Mouse (Mus musculus) midbrain, embryonic 16.5 days (tissue): ENCODE results near the gene Col25a1. TPM values are rescaled to one million over a fixed set of nuclear protein-coding genes. Genes with fewer than 3 reads are reported as not detected.

Experiments used
- ATAC-seq: fragments of 200-750 bp; cut with Nextera tagmentation; 2 replicates; pipeline ENCODE4 v1.8.0; 2017; ENCODE audit warnings: moderate TSS enrichment
- H3K27ac ChIP-seq: fragments of 300-500 bp; sonication (generic); 2 replicates; pipeline ENCODE4 v1.5.1; 2014; ENCODE audit warnings: mild to moderate bottlenecking, low read length, mixed read lengths
- H3K27me3 ChIP-seq: fragments of 300-500 bp; sonication (generic); 2 replicates; pipeline ENCODE4 v1.6.1; 2014; ENCODE audit warnings: low read depth, low read length, mixed read lengths; ENCODE audit not compliant: control insufficient read depth, insufficient read depth
- H3K36me3 ChIP-seq: fragments of 300-500 bp; sonication (generic); 2 replicates; pipeline ENCODE4 v1.6.1; 2014; ENCODE audit warnings: mild to moderate bottlenecking, low read length, moderate library complexity, mixed read lengths; ENCODE audit not compliant: control insufficient read depth, insufficient read depth
- H3K4me1 ChIP-seq: fragments of 300-500 bp; sonication (generic); 2 replicates; pipeline ENCODE4 v1.6.1; 2014; ENCODE audit warnings: mild to moderate bottlenecking, low read length, mixed read lengths; ENCODE audit not compliant: control insufficient read depth, insufficient read depth
- H3K4me2 ChIP-seq: fragments of 300-500 bp; sonication (generic); 2 replicates; pipeline ENCODE4 v1.6.1; 2014; ENCODE audit warnings: mild to moderate bottlenecking, low read length, mixed read lengths
- H3K4me3 ChIP-seq: fragments of 300-500 bp; sonication (generic); 2 replicates; pipeline ENCODE4 v1.5.1; 2014; ENCODE audit warnings: low read depth, mild to moderate bottlenecking, low read length, moderate library complexity, mixed read lengths
- H3K9ac ChIP-seq: fragments of 300-500 bp; sonication (generic); 2 replicates; pipeline ENCODE4 v1.6.1; 2014; ENCODE audit warnings: low read depth, low read length, mixed read lengths
- H3K9me3 ChIP-seq: fragments of 300-500 bp; sonication (generic); replicated peaks from 2 replicates; pipeline ENCODE4 v1.6.1; 2014; ENCODE audit warnings: mild to moderate bottlenecking, low read length, mixed read lengths; ENCODE audit not compliant: control insufficient read depth, poor library complexity, severe bottlenecking
- WGBS: fragments of 180-500 bp; shearing (Covaris S2); extraction: QIAGEN DNeasy Blood & Tissue Kit; methylation state at CpG from one replicate; pipeline ENCODE4 v1.1.7; 2014; 5-methylcytosine and 5-hydroxymethylcytosine counted together
- polyA plus RNA-seq: library from polyadenylated mRNA; unstranded; fragments of >200 nt; fragmentation: Nextera tagmentation; extraction: Ambion mirVana; gene quantifications from 2 replicates; pipeline ENCODE4 v1.2.1, GENCODE M21; 2015

The Col25a1 gene
- polyA plus RNA-seq, 1 experiment from 2014 or later, result 15.1 TPM

GRCm38 (mm10) chr3:130329833-130330555 is 198.7 kb downstream of the Col25a1 start:
- no peak for ATAC-seq
- H3K9ac ChIP-seq, result no peak overlapping the region

DNA sequence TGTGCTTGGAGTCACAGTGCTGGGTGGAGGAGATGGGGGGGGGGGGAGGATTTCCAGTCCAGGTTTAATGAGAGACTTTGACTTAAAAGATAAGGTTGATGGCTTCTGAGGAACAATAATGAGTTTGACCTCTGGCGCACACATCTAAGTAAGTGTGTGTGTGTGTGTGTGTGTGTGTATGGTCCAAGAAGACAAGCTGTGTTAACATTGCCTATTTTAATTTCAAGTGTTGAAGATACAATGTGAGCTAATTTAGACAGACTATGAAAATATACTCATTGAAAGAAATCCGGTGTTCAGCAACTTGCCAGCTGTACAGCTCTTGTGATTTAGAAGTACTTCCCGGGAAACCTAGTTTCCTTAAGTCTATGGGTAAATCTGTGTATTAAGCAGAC is 199.3 kb downstream of the Col25a1 start:
- no peak overlapping the region for H3K27ac ChIP-seq
- no peaks in the 10 kb centered on the region for H3K27me3 ChIP-seq
- no peak for ATAC-seq
- no peak overlapping the region for H3K9ac ChIP-seq
- no peaks in the 10 kb centered on the region for H3K9me3 ChIP-seq
- no peaks in the 10 kb centered on the region for H3K4me1 ChIP-seq
- H3K4me2 ChIP-seq, result no peak overlapping the region
- H3K4me3 ChIP-seq, result no peak overlapping the region
- 92% methylated on average over 3 of the region's 3 CpGs for WGBS
- H3K36me3 ChIP-seq, result no peaks in the 10 kb centered on the region

More at GRCm38 (mm10) chr3:130329833-130330555, 198.7 kb downstream of the Col25a1 start:
- WGBS, result 95% methylated on average over 9 of the region's 9 CpGs
- Histone ChIP-seq H3K4me1 (no peaks in the 10 kb centered on the region), H3K36me3 (no peaks in the 10 kb centered on the region), H3K27ac (no peak overlapping the region), H3K27me3 (no peaks in the 10 kb centered on the region), H3K4me2 (no peak overlapping the region), H3K4me3 (no peak overlapping the region), H3K9me3 (no peaks in the 10 kb centered on the region)

DNA sequence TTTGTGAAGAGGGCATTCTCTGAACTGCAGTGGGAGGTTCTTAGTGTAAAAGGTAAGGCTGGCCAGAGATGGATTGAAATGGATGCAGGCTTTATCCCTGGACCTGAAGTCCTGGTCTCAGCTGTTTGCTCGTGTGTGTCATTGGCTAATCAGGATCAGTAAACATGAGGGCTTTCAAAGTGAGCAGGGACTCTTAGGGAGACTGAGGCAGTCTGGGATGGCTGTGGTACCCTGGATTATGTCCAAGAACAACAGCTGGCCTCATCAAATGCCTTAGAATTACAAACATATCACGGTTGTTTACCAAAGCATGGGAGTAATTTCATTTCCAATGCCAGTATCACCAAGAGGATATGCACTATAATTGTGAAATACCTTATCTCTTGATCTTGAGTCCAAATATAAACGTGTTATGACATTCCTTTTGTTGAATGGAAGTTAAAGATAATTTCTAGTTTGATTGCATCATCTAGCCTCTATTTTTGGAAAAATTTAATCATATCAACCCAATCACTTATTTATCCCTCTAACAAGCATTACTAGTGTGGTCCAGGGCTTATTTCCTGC is 201.1 kb downstream of the Col25a1 start:
- Histone ChIP-seq H3K4me2 (no peak overlapping the region), H3K36me3 (no peaks in the 10 kb centered on the region), H3K27me3 (no peaks in the 10 kb centered on the region), H3K4me3 (no peak overlapping the region), H3K9ac (no peak overlapping the region), H3K27ac (no peak overlapping the region), H3K4me1 (peaks cover 2% of the 10 kb centered on the region; the same call in 1 of the 2 replicates), H3K9me3 (no peaks in the 10 kb centered on the region)
- ATAC-seq, result no peak
- WGBS, result 54% methylated on average over 3 of the region's 3 CpGs

GRCm38 (mm10) chr3:130337857-130338256 is 206.6 kb downstream of the Col25a1 start:
- no peaks in the 10 kb centered on the region for H3K27me3 ChIP-seq
- peaks cover 5% of the 10 kb centered on the region for H3K4me1 ChIP-seq
- no peak overlapping the region; the same call in 1 of the 2 replicates for H3K27ac ChIP-seq
- 0 out of 2 replicates have a peak overlapping the region, but pooled peaks have one; percentile 25 for H3K9ac ChIP-seq
- 32% methylated on average over 13 of the region's 13 CpGs for WGBS
- H3K4me3 ChIP-seq, result peak overlapping the region; percentile 21
- ATAC-seq, result peak; percentile 88
- H3K4me2 ChIP-seq, result peak overlapping the region; percentile 41
- no peaks in the 10 kb centered on the region for H3K9me3 ChIP-seq
- H3K36me3 ChIP-seq, result no peaks in the 10 kb centered on the region

- Histone ChIP-seq H3K27ac (no peak overlapping the region), H3K9ac (no peak overlapping the region), H3K4me2 (no peak overlapping the region), H3K4me3 (no peak overlapping the region), H3K27me3 (no peaks in the 10 kb centered on the region), H3K36me3 (no peaks in the 10 kb centered on the region), H3K4me1 (peaks cover 5% of the 10 kb centered on the region), H3K9me3 (no peaks in the 10 kb centered on the region)
- no peak for ATAC-seq
- 75% methylated on average over 3 of the region's 3 CpGs for WGBS
Observed at GRCm38 (mm10) chr3:130338371-130338770, 207.1 kb downstream of the Col25a1 start.

- H3K4me3 ChIP-seq, result no peak overlapping the region
- ATAC-seq, result no peak
- WGBS, result 50% methylated on average over 6 of the region's 6 CpGs
Observed at GRCm38 (mm10) chr3:130350161-130350560, 218.9 kb downstream of the Col25a1 start.

GRCm38 (mm10) chr3:130354399-130355039 is 223.2 kb downstream of the Col25a1 start:
- no peak overlapping the region for H3K27ac ChIP-seq
- no peaks in the 10 kb centered on the region for H3K36me3 ChIP-seq
- no peaks in the 10 kb centered on the region for H3K27me3 ChIP-seq
- no peak overlapping the region for H3K4me3 ChIP-seq
- no peak for ATAC-seq
- no peaks in the 10 kb centered on the region for H3K9me3 ChIP-seq
- no peak overlapping the region for H3K9ac ChIP-seq
- 87% methylated on average over 4 of the region's 4 CpGs for WGBS
- H3K4me2 ChIP-seq, result no peak overlapping the region
- H3K4me1 ChIP-seq, result no peaks in the 10 kb centered on the region

More at GRCm38 (mm10) chr3:130350161-130350560, 218.9 kb downstream of the Col25a1 start:
- no peaks in the 10 kb centered on the region for H3K9me3 ChIP-seq
- no peaks in the 10 kb centered on the region for H3K36me3 ChIP-seq
- no peaks in the 10 kb centered on the region for H3K27me3 ChIP-seq
- H3K9ac ChIP-seq, result no peak overlapping the region
- H3K27ac ChIP-seq, result no peak overlapping the region
- H3K4me1 ChIP-seq, result no peaks in the 10 kb centered on the region
- H3K4me2 ChIP-seq, result no peak overlapping the region

DNA sequence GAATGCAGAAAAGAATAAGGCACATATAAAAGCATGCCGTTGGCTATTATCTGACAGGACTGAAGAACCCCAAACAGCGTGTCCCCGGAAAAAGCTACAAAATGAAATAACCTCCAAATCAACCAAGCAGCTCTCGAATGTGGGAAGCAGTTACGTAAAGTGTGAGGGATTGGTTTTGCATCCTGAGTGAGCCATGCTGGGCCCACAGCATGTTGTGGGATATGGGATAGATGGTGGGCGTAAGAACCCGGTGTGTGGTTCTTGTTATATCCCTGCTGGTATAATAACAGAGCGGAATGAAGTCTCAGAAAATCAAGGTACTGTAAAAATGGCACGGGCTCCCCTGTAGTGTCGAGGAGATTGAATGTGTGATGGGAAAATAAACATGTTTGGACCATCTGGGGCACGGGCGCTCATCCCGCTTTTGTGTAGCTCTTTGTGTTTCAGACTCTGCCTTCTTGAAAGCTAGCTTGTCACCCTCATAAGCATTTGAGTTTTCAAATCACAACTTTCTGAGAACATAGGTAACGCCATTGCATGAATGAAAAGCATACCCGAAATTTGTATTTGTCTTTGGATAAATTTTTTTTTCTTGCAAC is 225.4 kb downstream of the Col25a1 start:
- no peaks in the 10 kb centered on the region for H3K4me1 ChIP-seq
- no peak for ATAC-seq
- no peak overlapping the region for H3K9ac ChIP-seq
- no peak overlapping the region for H3K4me2 ChIP-seq
- H3K36me3 ChIP-seq, result no peaks in the 10 kb centered on the region
- 78% methylated on average over 15 of the region's 15 CpGs for WGBS
- H3K27me3 ChIP-seq, result no peaks in the 10 kb centered on the region
- no peaks in the 10 kb centered on the region for H3K9me3 ChIP-seq
- no peak overlapping the region for H3K27ac ChIP-seq
- H3K4me3 ChIP-seq, result no peak overlapping the region

DNA sequence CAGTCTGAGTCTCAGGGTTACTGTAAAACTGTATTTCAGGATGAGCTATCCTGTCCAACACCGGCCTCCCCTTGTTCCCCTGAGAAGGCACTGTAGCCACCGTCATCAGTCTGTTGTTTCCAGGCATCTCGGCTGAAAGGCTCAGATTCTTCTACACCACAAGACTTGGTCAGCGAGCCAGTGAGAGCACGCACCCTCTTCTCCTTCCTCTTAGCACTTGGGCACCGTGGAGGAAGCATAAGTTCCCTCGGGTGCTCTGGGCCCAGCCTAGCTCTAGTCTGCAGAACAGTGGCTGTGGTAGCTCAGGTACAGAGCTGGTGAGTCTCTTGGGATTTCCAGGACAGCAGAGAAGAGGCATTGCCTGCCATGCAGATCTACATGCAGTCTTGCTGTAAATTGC is 229.5 kb downstream of the Col25a1 start:
- Histone ChIP-seq H3K9ac (no peak overlapping the region), H3K4me1 (no peaks in the 10 kb centered on the region), H3K9me3 (no peaks in the 10 kb centered on the region), H3K4me2 (no peak overlapping the region), H3K27ac (no peak overlapping the region), H3K36me3 (no peaks in the 10 kb centered on the region), H3K4me3 (no peak overlapping the region), H3K27me3 (no peaks in the 10 kb centered on the region)
- no peak for ATAC-seq
- WGBS, result 89% methylated on average over 7 of the region's 7 CpGs
